Mouse (Mus musculus) cortical plate, adult 2 months (tissue): ENCODE measurements around the gene Bicd2. TPM values are rescaled to one million over a fixed set of nuclear protein-coding genes. Genes with fewer than 3 reads are reported as not detected.

Experiments used
- H3K27ac ChIP-seq: fragments of 200-500 bp; 2 replicates; pipeline ENCODE4 v1.5.1; 2012; ENCODE audit warnings: low read length, control low read depth, inconsistent platforms; ENCODE audit not compliant: insufficient read depth
- H3K4me1 ChIP-seq: fragments of 200-500 bp; 2 replicates; pipeline ENCODE4 v1.6.1; 2011; ENCODE audit warnings: low read length; ENCODE audit not compliant: control insufficient read depth, insufficient read depth
- H3K4me3 ChIP-seq: fragments of 200-500 bp; 2 replicates; pipeline ENCODE4 v1.5.1; 2011; ENCODE audit warnings: mild to moderate bottlenecking, low read length, control low read depth; ENCODE audit not compliant: insufficient read depth
- CTCF ChIP-seq: fragments of 200-500 bp; IDR thresholded peaks from 2 replicates; pipeline ENCODE4 v1.5.1; 2011; ENCODE audit warnings: mild to moderate bottlenecking, control low read depth, low read length; ENCODE audit not compliant: insufficient read depth; ENCODE audit errors: extremely low read depth
- POLR2A ChIP-seq: fragments of 200-500 bp; IDR thresholded peaks from 2 replicates; pipeline ENCODE4 v1.6.1; 2011; ENCODE audit warnings: mild to moderate bottlenecking, low read length, control low read depth; ENCODE audit not compliant: insufficient read depth; ENCODE audit errors: extremely low read depth
- polyA plus RNA-seq: library from polyadenylated mRNA; depleted of rRNA; stranded (reverse); fragments of >200 nt; gene quantifications from 2 replicates; pipeline ENCODE4 v1.2.3, GENCODE M21; 2012

Bicd2 gene
- polyA plus RNA-seq, 1 experiment = 49.5 TPM

DNA sequence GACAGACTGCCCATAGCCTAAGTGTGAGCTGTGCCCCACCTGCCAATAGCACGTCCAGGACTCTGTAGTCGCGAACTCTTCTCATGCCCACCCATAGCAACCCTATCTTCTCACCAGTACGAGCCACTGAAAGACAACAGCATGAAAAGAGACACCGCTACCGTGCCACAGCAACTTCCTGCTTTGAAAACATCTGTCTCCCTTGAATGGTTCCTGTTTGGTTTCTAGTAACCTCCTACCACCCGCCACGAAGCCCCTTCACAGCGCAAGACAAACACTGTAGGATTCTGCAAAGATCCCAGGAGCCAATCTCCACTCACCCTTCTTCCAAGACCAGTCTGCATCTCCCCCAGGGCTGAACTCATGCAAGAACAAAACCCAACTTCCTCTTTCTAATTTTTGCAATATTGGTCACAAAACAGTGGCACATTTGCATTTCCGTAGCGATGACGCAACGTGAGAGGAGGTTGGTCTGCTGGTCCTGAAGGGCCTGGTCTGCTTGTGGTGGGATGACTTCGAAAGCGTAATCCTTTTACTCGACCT is 32.5 kb upstream of the Bicd2 start:
- Histone ChIP-seq H3K4me1 (no peaks in the 10 kb centered on the region), H3K27ac (peak overlapping the region; percentile 13; the same call in 1 of the 2 replicates), H3K4me3 (no peak overlapping the region)
- TF ChIP-seq POLR2A (no peak), CTCF (no peak)

- Histone ChIP-seq H3K4me3 (no peak overlapping the region), H3K4me1 (no peaks in the 10 kb centered on the region), H3K27ac (no peak overlapping the region)
- TF ChIP-seq CTCF (no peak), POLR2A (no peak)
Measured at GRCm38 (mm10) chr13:49309501-49309900, 31.9 kb upstream of the Bicd2 start.

- H3K27ac ChIP-seq = no peak overlapping the region
- H3K4me3 ChIP-seq = no peak overlapping the region
- no peaks in the 10 kb centered on the region for H3K4me1 ChIP-seq
- TF ChIP-seq POLR2A (no peak), CTCF (no peak)
Measured at GRCm38 (mm10) chr13:49311642-49312041, 29.7 kb upstream of the Bicd2 start.

DNA sequence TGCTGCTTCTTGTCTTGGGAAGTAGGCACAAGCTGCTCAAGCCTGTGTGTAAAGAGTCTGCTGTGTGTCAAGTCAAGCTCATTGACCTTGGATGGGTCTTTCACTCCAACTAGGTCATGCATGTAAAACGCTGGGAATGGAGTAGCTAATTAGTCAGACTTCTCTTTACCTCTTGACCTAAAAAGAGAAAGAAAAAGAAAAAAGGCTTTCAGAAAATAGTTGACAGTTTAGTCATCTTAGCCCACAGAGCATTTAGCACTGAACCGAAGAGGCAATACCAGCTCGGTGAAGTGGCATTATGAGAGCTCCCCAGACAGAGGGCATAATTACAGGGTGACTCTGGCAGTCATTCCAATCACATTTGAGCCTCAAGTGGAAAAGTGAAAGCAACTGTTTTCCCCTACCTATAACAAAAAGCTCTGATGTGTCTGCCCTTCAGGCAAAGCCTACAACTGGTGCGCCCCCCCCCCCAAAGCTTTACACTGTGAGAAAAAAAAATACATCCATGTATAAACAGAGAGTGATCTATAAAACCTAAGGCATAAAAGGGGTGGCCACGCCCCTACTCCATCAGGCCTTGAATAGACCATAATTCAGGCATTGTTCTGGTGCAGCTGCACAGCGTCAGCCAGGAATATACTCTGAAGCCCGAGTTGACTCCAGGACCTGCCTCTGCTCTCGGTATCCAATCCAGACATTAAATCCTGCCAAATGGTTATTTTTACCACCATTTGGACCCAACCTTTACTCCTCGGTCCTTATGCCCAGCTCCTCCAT is 24.8 kb upstream of the Bicd2 start:
- Histone ChIP-seq H3K4me3 (no peak overlapping the region), H3K27ac (0 out of 2 replicates have a peak overlapping the region, but pooled peaks have one; percentile 52), H3K4me1 (peaks cover 3% of the 10 kb centered on the region; the same call in 1 of the 2 replicates)
- TF ChIP-seq POLR2A (no peak), CTCF (no peak)

GRCm38 (mm10) chr13:49317508-49317907 is 23.9 kb upstream of the Bicd2 start:
- Histone ChIP-seq H3K4me1 (peaks cover 9% of the 10 kb centered on the region), H3K4me3 (no peak overlapping the region), H3K27ac (peak overlapping the region; percentile 52; the same call in 1 of the 2 replicates)
- no peak for TF ChIP-seq CTCF
- TF ChIP-seq POLR2A = no peak

GRCm38 (mm10) chr13:49317914-49318313 is 23.5 kb upstream of the Bicd2 start:
- no peak overlapping the region for H3K27ac ChIP-seq
- peaks cover 9% of the 10 kb centered on the region for H3K4me1 ChIP-seq
- no peak for TF ChIP-seq POLR2A
- H3K4me3 ChIP-seq = no peak overlapping the region

DNA sequence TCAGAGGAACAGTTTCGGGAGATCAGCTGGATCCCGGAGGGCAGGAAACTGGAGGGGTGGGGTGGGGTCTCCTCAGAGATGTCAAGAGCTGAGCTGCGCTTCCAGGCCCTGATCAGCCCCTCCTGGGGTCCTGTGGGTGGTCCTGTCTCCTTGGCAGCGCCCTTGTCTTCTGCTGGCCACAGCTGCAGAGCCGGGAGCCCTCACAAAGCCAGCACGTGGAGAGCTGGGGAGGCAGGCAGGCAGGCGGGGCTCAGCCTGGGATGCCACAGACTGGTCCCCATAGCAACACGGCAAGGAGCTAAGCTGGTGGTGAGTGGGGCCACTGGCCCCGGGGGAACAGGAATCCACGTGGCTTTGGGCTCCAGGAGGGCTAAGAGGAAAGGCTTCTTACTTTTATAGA is 21.3 kb upstream of the Bicd2 start, which contains the start of gene Fgd3:
Gene Fgd3, minus strand, starts transcription at position 272 of the 400 bp plus-strand sequence.
- no peak for TF ChIP-seq CTCF
- TF ChIP-seq POLR2A = no peak
- H3K4me3 ChIP-seq = peak within 1 kb of the TSS; percentile 36
- peaks cover 13% of the 10 kb centered on the region for H3K4me1 ChIP-seq
- no peak within 1 kb of the TSS for H3K27ac ChIP-seq

- TF ChIP-seq POLR2A (no peak), CTCF (no peak)
- peak overlapping the region; percentile 36; the same call in 1 of the 2 replicates for H3K4me3 ChIP-seq
- H3K27ac ChIP-seq = no peak overlapping the region
- peaks cover 13% of the 10 kb centered on the region for H3K4me1 ChIP-seq
Measured at GRCm38 (mm10) chr13:49320514-49320913, 20.9 kb upstream of the Bicd2 start.

- no peak for TF ChIP-seq CTCF
- no peak for TF ChIP-seq POLR2A
- Histone ChIP-seq H3K4me3 (no peak overlapping the region), H3K4me1 (peaks cover 13% of the 10 kb centered on the region), H3K27ac (no peak overlapping the region)
Measured at GRCm38 (mm10) chr13:49321452-49321851, 19.9 kb upstream of the Bicd2 start.

- no peak overlapping the region for H3K4me3 ChIP-seq
- no peak for TF ChIP-seq POLR2A
- TF ChIP-seq CTCF = no peak
- no peak overlapping the region for H3K27ac ChIP-seq
- peaks cover 13% of the 10 kb centered on the region for H3K4me1 ChIP-seq
Measured at GRCm38 (mm10) chr13:49322169-49322568, 19.2 kb upstream of the Bicd2 start.
